Mouse (Mus musculus): Measurements from ENCODE around the gene Gpx5. TPM values are rescaled to one million over a fixed set of nuclear protein-coding genes. Genes with fewer than 3 reads are reported as not detected.
"Not testable (repeated sequence)": the region's sequence is repeated elsewhere in the genome, so short reads cannot be mapped to it uniquely, and the experiment has no call there.

Gpx5 gene
- total RNA-seq, 2 experiments from 2014 or later: not detected

DNA sequence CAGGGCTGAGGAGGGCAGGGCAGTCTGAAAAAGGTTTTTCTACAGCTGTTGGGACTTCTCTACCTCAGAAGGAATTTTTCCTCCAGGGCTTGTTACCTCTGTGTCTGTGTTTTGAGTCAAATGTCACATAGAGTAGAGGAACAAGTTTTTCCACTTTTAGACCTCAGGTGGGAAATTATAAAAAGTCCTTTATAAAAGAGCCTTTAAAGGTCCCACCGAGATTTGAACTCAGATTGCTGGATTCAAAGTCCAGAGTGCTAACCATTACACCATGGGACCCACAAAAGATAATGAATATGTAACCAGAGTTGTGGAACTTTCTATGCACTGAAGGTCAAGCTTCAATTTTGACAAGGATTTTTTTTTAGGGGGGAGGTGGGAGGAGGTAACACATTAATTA is 24.3 kb downstream of the Gpx5 start:
- intact Hi-C loops (cut with DNase I): no loop called here
- DNase-seq: no peak

DNA sequence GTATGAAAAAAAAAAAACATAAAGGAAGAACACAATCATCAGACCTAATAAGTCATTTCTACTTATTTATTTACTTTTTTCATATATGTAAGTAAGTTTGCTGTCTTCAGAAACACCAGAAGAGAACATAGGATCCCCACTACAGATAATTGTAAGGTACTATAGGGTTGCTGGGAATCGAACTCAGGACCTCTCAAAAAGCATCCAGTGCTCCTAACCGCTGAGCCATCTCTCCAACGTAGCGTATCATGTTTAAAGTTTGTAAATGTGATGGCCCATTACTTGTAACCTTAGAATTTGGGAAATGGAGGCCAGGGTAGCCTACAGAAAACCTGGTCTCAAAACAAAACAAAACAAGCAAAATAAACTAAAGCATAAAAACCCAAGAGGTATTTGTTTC is 25.0 kb downstream of the Gpx5 start:
- DNase-seq: no peak
- intact Hi-C loops (cut with DNase I): no loop called here

DNA sequence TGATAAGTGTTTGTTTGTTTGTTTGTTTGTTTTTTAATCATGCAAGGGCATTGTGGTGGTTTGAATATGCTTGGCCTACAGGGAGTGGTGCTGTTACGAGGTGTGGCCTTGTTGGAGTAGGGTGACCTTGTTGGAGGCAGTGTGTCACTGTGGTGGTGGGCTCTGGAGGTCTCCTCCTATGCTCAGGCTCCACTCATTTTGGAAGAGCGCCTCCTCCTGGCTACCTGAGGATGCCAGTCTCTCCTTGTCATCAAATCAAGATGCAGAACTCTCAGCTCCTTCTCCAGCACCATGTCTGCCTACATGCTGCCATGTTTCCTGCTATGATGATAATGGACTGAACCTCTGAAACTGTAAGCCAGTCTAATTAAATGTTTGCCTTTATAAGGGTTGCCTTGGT is 26.8 kb downstream of the Gpx5 start:
- no peak for DNase-seq
- intact Hi-C loops (cut with DNase I): no loop called here

DNA sequence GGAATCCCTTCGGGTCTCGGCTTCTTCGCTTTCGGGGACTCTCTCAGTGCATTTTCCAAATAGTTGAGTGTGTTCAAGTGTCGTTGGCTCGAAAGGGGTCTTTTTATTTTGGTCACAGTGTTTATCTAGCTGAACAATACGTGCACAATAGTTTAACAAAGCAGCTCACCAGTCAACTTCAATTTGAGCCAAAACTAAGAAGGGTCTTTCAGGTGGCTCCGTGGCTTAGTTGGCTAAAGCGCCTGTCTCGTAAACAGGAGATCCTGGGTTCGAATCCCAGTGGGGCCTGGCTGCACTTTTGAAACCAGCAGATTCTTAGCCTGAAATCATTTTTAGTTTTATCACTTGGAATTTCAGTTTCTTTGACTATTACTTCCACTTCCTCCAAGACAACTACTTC is 28.2 kb downstream of the Gpx5 start:
- intact Hi-C loops (cut with DNase I): no loop called here
- no peak for DNase-seq

DNA sequence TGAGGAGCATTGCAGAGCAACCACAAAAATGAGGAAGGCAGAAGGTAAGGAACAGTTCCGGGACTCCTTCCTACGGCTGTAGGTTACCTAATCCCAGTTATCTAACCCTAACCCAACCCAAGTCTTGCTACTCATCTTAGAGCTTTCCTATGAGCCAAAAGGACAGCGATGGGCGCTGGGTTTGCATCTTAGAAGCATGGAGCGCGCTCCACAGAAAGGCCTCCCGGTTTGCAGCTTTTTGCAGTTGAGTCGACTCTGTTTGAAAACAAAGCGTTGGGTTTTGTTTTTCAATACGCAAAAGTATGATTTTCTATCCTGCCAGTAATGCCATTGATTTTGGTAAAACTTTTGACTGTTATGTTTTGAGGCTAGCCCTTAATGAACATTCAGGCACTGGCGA is 28.6 kb downstream of the Gpx5 start:
- no peak for DNase-seq
- intact Hi-C loops (cut with DNase I): no loop called here

DNA sequence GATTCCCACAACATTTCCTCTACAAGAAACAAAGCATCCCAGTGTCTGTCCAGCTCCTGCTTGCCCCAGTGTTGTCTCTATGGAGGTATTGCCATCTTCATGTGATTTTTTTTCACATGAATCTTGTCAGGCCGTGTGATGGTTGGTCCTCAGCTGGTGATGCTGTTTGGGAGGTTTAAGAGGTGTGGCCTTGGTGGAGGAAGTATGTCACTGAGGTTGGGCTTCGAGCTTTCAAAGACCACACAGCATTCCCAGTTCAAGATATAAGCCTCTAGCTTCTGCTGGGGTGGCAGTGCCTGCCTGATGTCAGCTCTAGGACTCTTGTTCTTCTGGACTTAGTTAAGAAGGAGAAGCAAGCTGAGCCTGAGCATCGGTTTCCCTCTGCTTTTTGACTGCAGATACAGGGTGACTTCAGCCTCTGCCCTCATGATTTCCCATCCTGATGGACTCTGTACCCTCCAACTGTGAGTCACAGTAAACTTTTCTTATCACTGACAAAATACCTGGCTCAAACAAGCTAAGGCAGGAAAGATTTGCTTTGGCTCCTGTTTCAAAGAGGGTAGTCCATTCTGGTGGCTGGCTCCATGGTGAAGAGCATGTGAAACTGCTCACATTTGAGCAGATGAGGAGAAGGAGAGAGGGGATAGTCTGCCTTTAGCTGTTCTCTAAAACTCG is 29.6 kb downstream of the Gpx5 start:
- no peak for DNase-seq
- intact Hi-C loops (cut with DNase I): no loop called here

DNA sequence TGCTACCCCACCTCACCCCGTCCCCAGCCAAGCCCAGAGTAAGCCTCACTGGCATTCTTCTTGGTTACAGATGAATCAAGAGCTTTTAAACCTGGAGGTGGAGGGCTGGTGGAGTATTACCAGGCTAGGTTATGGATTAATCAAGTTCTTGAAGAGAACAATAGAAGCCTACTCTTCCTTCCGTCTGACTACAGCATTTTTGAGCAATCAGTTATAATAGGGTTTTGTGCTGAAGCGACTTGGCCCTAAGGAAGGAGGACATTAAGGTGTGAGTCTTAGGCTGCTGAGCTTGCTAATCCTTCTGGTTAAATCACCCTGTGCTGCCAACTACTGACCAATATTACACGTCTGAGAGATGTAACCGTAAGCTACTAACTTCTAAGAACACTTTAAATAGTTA is 32.2 kb downstream of the Gpx5 start:
- DNase-seq: no peak
- intact Hi-C loops (cut with DNase I): no loop called here

DNA sequence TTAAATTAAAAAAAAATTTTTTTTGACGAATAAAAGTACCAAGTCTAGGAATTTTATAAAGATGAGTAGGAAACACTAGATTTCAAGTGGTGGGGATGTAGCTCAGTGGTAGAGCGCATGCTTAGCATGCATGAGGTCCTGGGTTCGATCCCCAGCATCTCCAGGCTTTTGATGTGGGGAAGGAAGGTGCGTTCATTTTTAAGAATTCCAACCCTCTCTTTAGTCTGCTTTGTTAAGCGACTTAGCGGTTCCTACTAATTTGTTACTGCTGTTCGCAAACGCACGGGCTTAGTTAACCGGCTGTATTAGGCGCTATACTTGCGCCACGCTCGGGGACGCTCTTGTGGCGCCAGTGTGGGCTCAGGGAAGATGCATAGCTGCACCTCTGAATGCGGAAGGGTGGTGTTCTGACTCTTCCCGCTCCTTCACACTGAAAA is 32.8 kb downstream of the Gpx5 start:
- DNase-seq: no peak
- intact Hi-C loops (cut with DNase I): no loop called here

DNA sequence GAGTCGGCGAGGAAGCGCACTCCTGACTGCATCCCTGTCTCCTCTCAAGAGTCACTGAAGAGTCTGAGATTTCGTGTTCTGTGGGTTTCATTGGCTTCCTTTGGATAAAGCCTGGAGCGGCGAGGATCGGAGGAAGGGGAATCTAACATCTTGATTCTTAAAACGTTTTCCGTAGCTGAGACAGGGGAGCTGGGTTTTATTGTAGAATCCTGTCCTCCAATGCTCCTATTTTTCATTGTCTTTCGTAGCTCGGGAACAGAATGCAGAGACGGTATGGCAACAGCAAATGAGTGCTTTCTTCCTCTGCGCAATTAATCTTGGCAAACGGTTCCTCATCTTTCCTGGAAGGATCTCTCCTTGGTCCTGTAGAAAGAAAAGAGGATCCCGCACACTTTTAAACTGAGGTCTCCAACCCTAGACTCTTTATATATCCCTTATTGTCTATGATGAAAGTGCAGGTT is 33.3 kb downstream of the Gpx5 start:
- DNase-seq: no peak
- intact Hi-C loops (cut with DNase I): no loop called here

DNA sequence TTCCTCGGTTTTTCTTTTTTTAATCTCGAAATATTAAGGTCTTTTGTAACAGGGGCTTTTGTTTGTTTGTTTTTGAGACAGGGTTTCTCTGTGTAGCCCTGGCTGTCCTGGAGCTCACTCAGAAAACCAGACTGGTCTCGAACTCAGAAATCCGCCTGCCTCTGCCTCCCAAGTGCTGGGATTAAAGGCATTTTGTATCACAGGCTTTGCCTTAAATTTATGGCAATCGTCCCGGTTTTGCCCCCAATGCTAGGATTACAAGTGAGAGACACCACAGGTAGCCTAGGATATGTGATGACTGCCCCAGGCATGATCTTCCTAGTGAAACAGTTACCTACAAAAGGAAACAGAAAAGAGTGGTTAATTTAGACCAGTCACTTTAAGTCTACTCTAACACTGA is 34.0 kb downstream of the Gpx5 start:
- intact Hi-C loops (cut with DNase I): no loop called here
- DNase-seq: no peak

DNA sequence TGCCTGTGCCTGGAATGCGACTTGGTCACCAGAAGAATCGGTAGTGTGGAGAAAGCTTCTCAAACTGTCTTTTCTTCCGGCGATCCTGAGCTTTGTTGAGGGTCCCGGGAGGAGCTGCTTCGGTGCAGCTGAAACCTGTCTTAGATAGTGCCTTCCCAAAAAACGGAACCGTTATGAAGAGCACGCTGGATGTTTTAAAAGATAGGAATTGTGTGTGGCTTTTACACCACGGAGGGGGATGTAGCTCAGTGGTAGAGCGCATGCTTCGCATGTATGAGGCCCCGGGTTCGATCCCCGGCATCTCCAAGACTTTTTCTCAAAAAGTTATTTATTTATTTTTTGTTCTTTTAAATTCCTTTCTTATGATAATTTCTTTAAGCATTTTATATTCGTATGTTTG is 38.5 kb downstream of the Gpx5 start:
- no peak for DNase-seq
- intact Hi-C loops (cut with DNase I): no loop called here

DNA sequence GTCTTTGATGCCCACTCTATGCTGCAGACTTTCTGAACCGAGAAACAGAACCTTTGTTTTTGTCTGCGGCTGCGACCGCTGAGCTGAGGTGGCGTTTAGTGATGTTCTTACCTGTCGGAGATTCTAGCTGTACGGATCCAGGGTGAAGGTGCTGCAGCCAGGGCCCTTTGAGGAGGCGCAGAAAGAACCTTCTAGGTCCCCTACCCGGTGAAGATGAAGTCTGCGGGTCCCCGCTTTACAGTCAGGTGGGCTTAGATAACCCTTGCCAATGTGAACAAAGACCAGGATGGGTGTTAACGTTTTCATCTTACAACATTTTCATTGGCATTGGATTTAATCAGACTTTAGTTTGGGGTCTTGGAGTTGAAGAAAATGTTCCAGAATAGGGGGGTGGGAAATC is 39.0 kb downstream of the Gpx5 start:
- intact Hi-C loops (cut with DNase I): no loop called here
- no peak for DNase-seq

DNA sequence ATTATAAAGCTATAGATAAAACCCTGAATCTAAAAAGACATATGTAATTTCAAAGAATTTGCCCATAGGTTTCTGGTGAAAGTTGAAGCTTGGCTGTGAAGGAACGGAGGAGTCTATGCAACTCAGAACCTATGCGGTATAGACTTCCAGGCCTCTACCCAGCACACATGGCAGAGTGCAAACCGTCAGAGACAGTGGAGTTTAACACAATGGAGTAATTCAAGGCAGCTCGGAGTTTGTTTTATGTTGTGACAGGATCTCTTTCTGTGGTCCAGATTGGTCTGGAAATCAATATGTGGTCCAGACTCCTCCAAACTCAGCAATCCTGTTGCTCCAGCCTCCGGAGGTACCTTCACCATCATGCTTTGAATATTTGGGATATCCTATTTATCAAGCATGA is 39.5 kb downstream of the Gpx5 start:
- intact Hi-C loops (cut with DNase I): no loop called here
- no peak for DNase-seq

DNA sequence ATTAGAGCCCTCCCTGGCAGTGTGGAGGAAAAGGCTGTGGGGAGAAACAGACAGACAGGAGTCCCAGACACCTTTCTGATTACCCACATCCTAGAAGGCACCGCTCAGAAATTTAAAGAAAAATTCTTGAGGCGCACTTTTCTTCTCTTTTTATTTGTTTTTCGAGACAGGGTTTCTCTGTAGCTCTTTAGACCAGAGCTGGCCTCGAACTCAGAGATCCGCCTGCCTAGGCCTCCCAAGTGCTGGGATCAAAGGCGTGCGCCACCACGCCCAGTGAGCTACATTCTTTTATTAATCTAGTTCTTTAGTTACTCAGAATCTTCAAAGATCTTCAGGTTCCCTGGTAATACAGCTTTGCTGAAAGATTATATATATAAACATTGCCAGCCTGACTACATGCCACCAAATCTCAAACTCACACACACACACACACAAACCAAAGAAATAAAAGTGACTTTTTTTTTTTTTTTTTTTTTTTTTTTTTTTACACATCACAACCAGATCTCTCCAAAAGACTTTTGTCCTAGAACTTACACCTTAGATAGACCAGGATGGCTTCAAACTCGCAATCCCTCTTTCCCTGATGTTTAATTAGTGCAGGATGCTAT is 42.4 kb downstream of the Gpx5 start:
- intact Hi-C loops (cut with DNase I): no loop called here
- no peak for DNase-seq

DNA sequence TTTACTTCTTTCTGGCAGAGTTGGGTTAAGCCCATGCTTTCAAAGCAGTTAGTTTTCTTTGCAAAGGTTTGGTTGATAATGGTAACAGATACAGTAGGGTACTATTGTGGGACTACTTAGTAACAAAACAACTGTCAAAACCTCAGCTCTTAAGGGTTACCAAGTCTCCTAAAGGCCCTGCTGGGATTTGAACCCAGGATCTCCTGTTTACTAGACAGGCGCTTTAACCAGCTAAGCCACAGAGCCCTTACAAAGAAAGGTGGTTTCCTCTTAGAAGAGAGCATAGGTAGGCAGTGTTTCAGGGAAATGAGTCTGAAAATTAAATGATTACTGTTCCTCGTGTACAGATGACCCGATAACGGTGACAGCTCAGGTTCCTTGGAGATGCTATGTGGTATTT is 43.5 kb downstream of the Gpx5 start:
- intact Hi-C loops (cut with DNase I): no loop called here
- no peak for DNase-seq

DNA sequence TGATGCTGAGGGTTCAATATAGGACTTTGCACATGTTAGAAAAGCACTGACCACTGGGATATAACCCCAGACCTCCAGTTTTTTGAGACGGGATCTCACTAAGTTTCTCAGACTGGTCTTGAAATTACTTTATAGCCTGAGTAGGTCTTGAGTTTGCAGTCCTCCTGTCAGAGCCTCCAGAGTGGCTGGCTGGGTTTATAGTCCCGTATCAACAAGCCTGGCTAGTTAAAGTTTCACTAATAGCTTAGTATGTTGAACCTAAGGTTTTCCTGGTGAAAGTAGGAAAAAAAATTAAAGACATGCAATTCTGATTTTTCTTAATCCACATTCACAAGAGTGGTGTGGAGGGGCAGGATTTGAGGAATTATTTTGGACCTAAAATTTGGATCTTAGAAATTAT is 46.3 kb downstream of the Gpx5 start:
- intact Hi-C loops (cut with DNase I): no loop called here
- no peak for DNase-seq

DNA sequence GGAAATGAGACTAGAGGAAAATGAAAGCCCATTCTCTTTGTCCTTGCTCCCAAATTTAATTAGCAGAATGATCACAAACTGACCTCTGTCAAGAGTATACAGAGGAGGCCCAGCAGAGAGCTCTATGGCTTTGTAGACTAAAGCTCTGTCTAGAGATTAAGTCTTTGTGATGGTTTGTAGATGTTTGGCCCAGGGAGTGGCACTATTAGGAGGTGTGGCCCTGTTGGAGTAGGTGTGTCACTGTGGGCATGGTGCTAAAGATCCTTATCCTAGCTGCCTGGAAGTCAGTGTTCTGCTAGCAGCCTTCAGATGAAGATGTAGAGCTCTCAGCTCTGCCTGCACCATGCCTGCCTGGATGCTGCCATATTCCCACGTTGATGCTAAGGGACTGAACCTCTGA is 47.6 kb downstream of the Gpx5 start:
- not testable (repeated sequence) for DNase-seq

DNA sequence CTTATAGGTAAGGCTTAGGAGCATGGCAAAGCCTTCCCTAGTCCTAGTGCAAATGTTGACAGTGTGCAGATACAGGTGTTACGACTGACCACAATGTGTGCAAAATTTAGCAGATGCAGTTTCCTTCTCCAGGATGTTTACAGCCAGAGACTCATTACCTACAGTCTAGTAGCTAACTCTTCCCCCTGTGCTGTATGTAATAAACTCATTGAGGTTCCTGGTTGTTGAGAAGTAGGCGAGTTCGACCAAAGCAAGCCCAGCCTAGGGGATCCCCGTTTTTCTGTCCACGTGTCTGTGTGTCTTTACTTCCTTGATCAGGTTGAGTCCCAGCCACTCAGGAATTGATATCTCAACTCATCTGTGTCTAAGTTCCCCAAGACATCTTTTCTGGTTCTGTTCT is 48.4 kb downstream of the Gpx5 start:
- no peak for DNase-seq
- intact Hi-C loops (cut with DNase I): loop anchor here (5.0 kb wide), 1 partner anchor 242 kb away; no protein-coding TSS in a partner anchor

More for the DNA sequence above, 47.6 kb downstream of the Gpx5 start:
- intact Hi-C loops (cut with DNase I): loop anchor here (5.0 kb wide), 1 partner anchor 243 kb away; no protein-coding TSS in a partner anchor

DNA sequence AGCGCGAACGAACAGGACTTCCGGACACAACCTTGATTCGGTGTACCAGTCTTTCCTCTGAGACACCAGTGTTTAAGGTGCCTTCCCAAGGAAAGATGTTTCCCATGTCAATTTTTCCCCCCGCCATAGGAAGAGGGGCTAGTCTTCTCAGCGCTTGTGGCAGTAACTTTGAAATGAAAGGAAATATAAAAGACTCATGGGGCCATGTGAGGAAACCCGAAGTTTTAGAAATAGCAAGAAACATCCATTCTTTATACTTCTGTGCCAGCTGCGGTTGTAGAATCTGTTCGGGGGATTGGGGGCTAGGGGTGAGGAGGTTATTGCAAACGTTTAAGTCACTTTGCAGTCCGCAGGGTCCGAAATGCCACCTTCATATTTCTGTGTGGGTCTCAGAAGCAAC is 49.3 kb downstream of the Gpx5 start:
- intact Hi-C loops (cut with DNase I): loop anchor here (5.0 kb wide), 1 partner anchor 241 kb away; no protein-coding TSS in a partner anchor
- no peak for DNase-seq

DNA sequence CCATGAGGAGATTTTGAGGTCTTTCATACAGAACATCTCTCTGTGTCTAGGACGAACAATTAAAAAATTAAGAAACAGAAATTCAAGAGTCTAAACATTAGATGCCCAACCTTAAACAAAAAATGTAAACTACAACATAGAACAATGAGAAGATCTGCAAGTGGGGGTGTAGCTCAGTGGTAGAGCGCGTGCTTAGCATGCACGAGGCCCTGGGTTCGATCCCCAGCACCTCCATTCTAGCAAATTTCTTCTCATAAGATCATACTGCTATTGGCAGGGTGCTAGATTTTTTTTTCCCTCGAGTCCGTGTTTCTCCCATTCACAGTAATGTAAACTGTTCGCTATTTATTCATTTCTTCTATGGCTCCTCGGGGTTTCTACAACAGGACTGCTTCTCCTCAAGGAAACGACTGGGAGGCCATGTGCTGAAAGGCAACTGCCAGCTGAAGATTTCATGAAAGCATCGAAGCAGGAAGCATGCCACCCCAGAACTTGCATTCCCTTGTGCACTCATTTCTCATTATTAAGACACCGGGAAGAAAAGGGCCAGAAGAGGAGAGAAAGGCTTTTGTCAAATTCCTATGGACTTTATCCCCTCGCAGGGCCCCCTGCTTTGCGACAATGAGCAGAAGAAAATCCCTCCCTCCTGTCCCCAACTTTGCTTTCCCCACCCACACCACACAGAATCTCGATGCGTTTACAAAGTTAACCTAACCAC is 50.0 kb downstream of the Gpx5 start:
- no peak for DNase-seq
- intact Hi-C loops (cut with DNase I): loop anchor here (5.0 kb wide), 1 partner anchor 240 kb away; no protein-coding TSS in a partner anchor

DNA sequence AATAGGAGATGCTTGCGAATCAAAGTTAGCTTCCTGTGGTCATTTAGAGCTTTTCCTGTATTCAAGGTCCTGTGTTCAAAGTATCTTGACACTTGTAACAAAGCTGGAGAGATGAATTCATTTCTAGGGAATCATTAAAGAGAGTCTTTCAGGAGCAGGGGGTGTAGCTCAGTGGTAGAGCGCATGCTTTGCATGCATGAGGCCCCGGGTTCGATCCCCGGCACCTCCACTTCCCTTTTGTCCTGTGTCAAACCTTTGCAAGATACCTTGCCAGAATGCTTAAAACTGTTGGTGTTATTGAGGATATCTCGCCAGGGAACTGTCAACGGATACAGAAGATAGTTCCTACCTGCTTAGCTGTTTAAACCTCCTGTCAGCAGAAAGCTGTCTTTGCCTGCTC is 51.7 kb downstream of the Gpx5 start:
- DNase-seq: no peak
- intact Hi-C loops (cut with DNase I): loop anchor here (5.0 kb wide), 1 partner anchor 238 kb away; no protein-coding TSS in a partner anchor

DNA sequence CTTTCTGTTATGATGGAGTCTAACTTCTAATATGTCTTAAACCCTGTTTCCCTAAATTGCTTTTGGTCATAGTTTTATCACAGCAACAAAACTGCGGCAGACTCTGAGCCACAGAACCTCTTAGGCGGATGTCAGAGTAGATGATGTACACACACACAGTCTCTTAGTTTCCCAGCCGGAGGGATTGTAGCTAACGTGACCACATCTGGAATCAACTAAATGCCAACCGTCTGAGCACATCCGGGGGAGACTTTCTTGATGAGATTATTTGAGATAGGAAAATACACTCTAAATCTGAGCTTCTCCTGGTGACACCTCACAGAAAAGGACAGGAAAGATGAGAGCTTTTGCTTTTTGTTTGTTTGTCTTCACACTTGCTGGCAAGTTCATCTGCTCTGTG is 55.4 kb downstream of the Gpx5 start:
- no peak for DNase-seq
- intact Hi-C loops (cut with DNase I): no loop called here
